Mouse (Mus musculus) bone marrow, adult 2 months (tissue): Measurements from ENCODE around the gene Anapc2. TPM values are rescaled to one million over a fixed set of nuclear protein-coding genes. Genes with fewer than 3 reads are reported as not detected.

Experiments
- H3K27ac ChIP-seq: fragments of 200-500 bp; 2 replicates; pipeline ENCODE4 v1.5.1; 2012; ENCODE audit warnings: low read depth, mild to moderate bottlenecking, control low read depth, inconsistent platforms, low read length; ENCODE audit not compliant: control insufficient read depth, poor library complexity, insufficient read depth
- H3K4me1 ChIP-seq: fragments of 200-500 bp; 2 replicates; pipeline ENCODE4 v1.6.1; 2011; ENCODE audit warnings: low read length; ENCODE audit not compliant: control insufficient read depth, insufficient read depth
- H3K4me3 ChIP-seq: fragments of 200-500 bp; replicated peaks from 2 replicates; pipeline ENCODE3; 2011; ENCODE audit warnings: mild to moderate bottlenecking, low read depth, low read length, control low read depth; ENCODE audit not compliant: control insufficient read depth
- CTCF ChIP-seq: fragments of 200-500 bp; IDR thresholded peaks from 2 replicates; pipeline ENCODE4 v1.5.1; 2011; ENCODE audit warnings: low read length, control low read depth; ENCODE audit not compliant: control insufficient read depth, insufficient read depth
- POLR2A ChIP-seq: fragments of 200-500 bp; IDR thresholded peaks from 2 replicates; pipeline ENCODE4 v1.6.1; 2011; ENCODE audit warnings: low read depth, mild to moderate bottlenecking, control low read depth, low read length, borderline replicate concordance; ENCODE audit not compliant: control insufficient read depth
- WGBS: fragments of 180-500 bp; shearing (Covaris S2); methylation state at CpG from one replicate; pipeline ENCODE4 v1.1.7; 2018; 5-methylcytosine and 5-hydroxymethylcytosine counted together
- polyA plus RNA-seq: library from polyadenylated mRNA; stranded (reverse); fragments of >200 nt; gene quantifications from 2 replicates; pipeline ENCODE4 v1.2.4, GENCODE M21; 2011; ENCODE audit warnings: low replicate concordance; ENCODE audit not compliant: missing spikeins, insufficient read depth, insufficient read length

The Anapc2 gene
- polyA plus RNA-seq, 1 experiment, result 34.3 TPM

GRCm38 (mm10) chr2:25228431-25228889 lies 43.8 kb upstream of the Anapc2 start:
- WGBS, result under 1% methylated on average over 7 of the region's 7 CpGs
- Histone ChIP-seq H3K27ac (peak overlapping the region; percentile 74), H3K4me3 (peak overlapping the region; percentile 54), H3K4me1 (no peaks in the 10 kb centered on the region)
- TF ChIP-seq POLR2A (no peak), CTCF (peak; percentile 99)

GRCm38 (mm10) chr2:25228995-25229530 lies 43.2 kb upstream of the Anapc2 start:
- Histone ChIP-seq H3K4me3 (no peak overlapping the region), H3K4me1 (no peaks in the 10 kb centered on the region), H3K27ac (0 out of 2 replicates have a peak overlapping the region, but pooled peaks have one; percentile 74)
- WGBS, result 75% methylated on average over 6 of the region's 6 CpGs
- TF ChIP-seq CTCF, result no peak
- no peak for TF ChIP-seq POLR2A

- WGBS, result 81% methylated on average over 5 of the region's 5 CpGs
- Histone ChIP-seq H3K27ac (no peak overlapping the region), H3K4me3 (no peak overlapping the region), H3K4me1 (no peaks in the 10 kb centered on the region)
- TF ChIP-seq CTCF (no peak), POLR2A (no peak)
Measured at GRCm38 (mm10) chr2:25229582-25229981, 42.7 kb upstream of the Anapc2 start.

GRCm38 (mm10) chr2:25230581-25230980 lies 41.7 kb upstream of the Anapc2 start:
- no peak for TF ChIP-seq POLR2A
- TF ChIP-seq CTCF, result no peak
- Histone ChIP-seq H3K4me3 (no peak overlapping the region), H3K27ac (no peak overlapping the region), H3K4me1 (no peaks in the 10 kb centered on the region)
- WGBS, result 86% methylated on average over 7 of the region's 7 CpGs

GRCm38 (mm10) chr2:25231038-25231437 lies 41.2 kb upstream of the Anapc2 start:
- H3K4me1 ChIP-seq, result no peaks in the 10 kb centered on the region
- H3K4me3 ChIP-seq, result no peak overlapping the region
- no peak overlapping the region for H3K27ac ChIP-seq
- 81% methylated on average over 12 of the region's 12 CpGs for WGBS
- no peak for TF ChIP-seq CTCF
- TF ChIP-seq POLR2A, result no peak

- no peak for TF ChIP-seq CTCF
- no peak for TF ChIP-seq POLR2A
- WGBS, result 10% methylated on average over 4 of the region's 4 CpGs
- no peaks in the 10 kb centered on the region; the same call in 1 of the 2 replicates for H3K4me1 ChIP-seq
- H3K27ac ChIP-seq, result no peak overlapping the region
- H3K4me3 ChIP-seq, result no peak overlapping the region
Measured at GRCm38 (mm10) chr2:25233421-25233820, 38.9 kb upstream of the Anapc2 start.

GRCm38 (mm10) chr2:25234050-25234449 lies 38.2 kb upstream of the Anapc2 start, which contains the start of gene Slc34a3:
TSS of gene Slc34a3 (minus strand) at chr2:25234364.
- TF ChIP-seq CTCF (no peak), POLR2A (no peak)
- H3K27ac ChIP-seq, result no peak within 1 kb of the TSS
- WGBS, result 51% methylated on average over 3 of the region's 3 CpGs
- H3K4me1 ChIP-seq, result no peaks in the 10 kb centered on the region; the same call in 1 of the 2 replicates
- H3K4me3 ChIP-seq, result no peak within 1 kb of the TSS

- Histone ChIP-seq H3K27ac (no peak overlapping the region), H3K4me3 (no peak overlapping the region), H3K4me1 (no peaks in the 10 kb centered on the region; the same call in 1 of the 2 replicates)
- 72% methylated on average over 5 of the region's 5 CpGs for WGBS
- no peak for TF ChIP-seq CTCF
- no peak for TF ChIP-seq POLR2A
Measured at GRCm38 (mm10) chr2:25234551-25235220, 37.6 kb upstream of the Anapc2 start.

- TF ChIP-seq POLR2A, result no peak
- TF ChIP-seq CTCF, result no peak
- H3K27ac ChIP-seq, result no peak within 1 kb of the TSS
- no peak within 1 kb of the TSS for H3K4me3 ChIP-seq
- 77% methylated on average over 8 of the region's 8 CpGs for WGBS
- H3K4me1 ChIP-seq, result peaks cover 2% of the 10 kb centered on the region
Measured at GRCm38 (mm10) chr2:25236614-25237013, 35.7 kb upstream of the Anapc2 start, which contains the start of gene Rnf224. TSS of gene Rnf224 (minus strand) at chr2:25236787.
